ENCODE assay signal across 21 mouse cellular contexts in genomic region chr9:117413181-117413580, GRCm38 (mm10).
A peak's percentile ranks its signal among the peaks of the same experiment; 100 is the strongest.
DNase-seq lines count a peak whose midpoint lies in the region; ATAC-seq and TF ChIP-seq lines count a peak whose summit lies in the region.
"Had no signal": no experiment of that assay in that cellular context is flagged by ENCODE, and none has a peak within 500 bp of the region (broad histone marks: within the 10 kb centered on the region; RNA-seq: fewer than 3 reads in every experiment).

No protein-coding gene starts in this region.

- H3K9ac ChIP-seq in limb, embryonic 13.5 days: no peak overlapping the region
- H3K9ac ChIP-seq in neural tube, embryonic 15.5 days (replicated peaks): no peak overlapping the region
- no peak overlapping the region for H3K9ac ChIP-seq in limb, embryonic 14.5 days (ENCODE audit: low read depth, low read length, severe bottlenecking)

- H3K4me2 ChIP-seq in limb, embryonic 13.5 days (replicated peaks): no peak overlapping the region
- H3K4me2 ChIP-seq in neural tube, embryonic 15.5 days: no peak overlapping the region
- H3K4me2 ChIP-seq in limb, embryonic 14.5 days (replicated peaks; ENCODE audit: low read depth, low read length, severe bottlenecking): no peak overlapping the region
- H3K4me2 ChIP-seq: liver, embryonic 11.5 days had no signal

- WGBS in limb, embryonic 13.5 days: 30% methylated on average over 3 of the region's 3 CpGs
- WGBS in limb, embryonic 10.5 days: 50% methylated on average over 3 of the region's 3 CpGs
- 37% methylated on average over 3 of the region's 3 CpGs for WGBS in neural tube, embryonic 15.5 days
- 44% methylated on average over 3 of the region's 3 CpGs for WGBS in limb, embryonic 14.5 days

- peak; percentile 24; the same call in 1 of the 2 replicates for ATAC-seq in limb, embryonic 13.5 days (ENCODE audit: low FRiP score, low read depth)
- no peak for ATAC-seq in neural tube, embryonic 15.5 days (ENCODE audit: low FRiP score)
- ATAC-seq in limb, embryonic 14.5 days (ENCODE audit: low FRiP score, low read depth): peak; percentile 50; the same call in 1 of the 2 replicates
- ATAC-seq: activated CD4-positive, CD25-positive, alpha-beta regulatory T cell, adult 4 months; CD4-positive, CD25-positive, alpha-beta regulatory T cell, adult 4 months had no signal

- DNase-seq in embryo, embryonic 10 days (ENCODE audit: low spot score): peak; percentile 39
- DNase-seq in embryo, embryonic 9.5 days (ENCODE audit: extremely low spot score): no peak
- no peak for DNase-seq in limb, embryonic 10.5 days (ENCODE audit: low spot score)
- DNase-seq in neural tube, embryonic 10.5 days (ENCODE audit: extremely low spot score, low spot score): peak; percentile 29
- peak; percentile 59 for DNase-seq in limb, embryonic 14.5 days (ENCODE audit: low spot score)
- DNase-seq in frontal cortex, postnatal 14 days (ENCODE audit: low spot score in 2 of 2): no peak
- DNase-seq: adrenal gland, postnatal 25 days; cerebellum, adult 2 months; gastrocnemius, postnatal 10 days; heart, adult 2 months; heart, postnatal 36 days; kidney, adult 18-20 months; layer of hippocampus, postnatal 36 days; lung, adult 2 months had no signal

- 0 out of 2 replicates have a peak, but pooled peaks cover 4% of the 10 kb centered on the region for H3K4me1 ChIP-seq in limb, embryonic 13.5 days
- peaks cover 3% of the 10 kb centered on the region; the same call in 1 of the 2 replicates for H3K4me1 ChIP-seq in limb, embryonic 10.5 days
- no peaks in the 10 kb centered on the region for H3K4me1 ChIP-seq in neural tube, embryonic 15.5 days
- H3K4me1 ChIP-seq in limb, embryonic 14.5 days (ENCODE audit: control insufficient read depth, insufficient read depth, low read length): no peaks in the 10 kb centered on the region

- H3K4me3 ChIP-seq in limb, embryonic 13.5 days: no peak overlapping the region
- no peak overlapping the region for H3K4me3 ChIP-seq in limb, embryonic 10.5 days
- H3K4me3 ChIP-seq in neural tube, embryonic 15.5 days (replicated peaks): no peak overlapping the region
- H3K4me3 ChIP-seq in limb, embryonic 14.5 days (replicated peaks; ENCODE audit: low read length): no peak overlapping the region
- H3K4me3 ChIP-seq: heart, adult 2 months; layer of hippocampus, adult 2 months had no signal

- no peaks in the 10 kb centered on the region for H3K36me3 ChIP-seq in limb, embryonic 13.5 days
- no peaks in the 10 kb centered on the region for H3K36me3 ChIP-seq in limb, embryonic 10.5 days
- no peaks in the 10 kb centered on the region for H3K36me3 ChIP-seq in neural tube, embryonic 15.5 days
- no peaks in the 10 kb centered on the region for H3K36me3 ChIP-seq in limb, embryonic 14.5 days (ENCODE audit: control insufficient read depth, insufficient read depth, low read length)

- no peak overlapping the region for H3K27ac ChIP-seq in limb, embryonic 13.5 days
- H3K27ac ChIP-seq in limb, embryonic 10.5 days: no peak overlapping the region
- H3K27ac ChIP-seq in neural tube, embryonic 15.5 days (replicated peaks): no peak overlapping the region
- no peak overlapping the region for H3K27ac ChIP-seq in limb, embryonic 14.5 days (replicated peaks; ENCODE audit: low read depth, low read length)
- H3K27ac ChIP-seq: heart, adult 2 months; kidney, postnatal 0 days; layer of hippocampus, adult 2 months had no signal

- TF ChIP-seq POLR2A in limb, embryonic 14.5 days (IDR thresholded peaks at IDR 0.05; ENCODE audit: borderline replicate concordance, extremely low read depth, insufficient read depth, insufficient read length): no peak

- no peaks in the 10 kb centered on the region for H3K9me3 ChIP-seq in limb, embryonic 13.5 days
- H3K9me3 ChIP-seq in limb, embryonic 10.5 days (replicated peaks): no peaks in the 10 kb centered on the region
- no peaks in the 10 kb centered on the region for H3K9me3 ChIP-seq in neural tube, embryonic 15.5 days (replicated peaks)
- H3K9me3 ChIP-seq in limb, embryonic 14.5 days (ENCODE audit: control insufficient read depth, low read length): no peaks in the 10 kb centered on the region

- no peaks in the 10 kb centered on the region for H3K27me3 ChIP-seq in limb, embryonic 13.5 days
- no peaks in the 10 kb centered on the region for H3K27me3 ChIP-seq in limb, embryonic 10.5 days (ENCODE audit: low read depth, poor library complexity, severe bottlenecking)
- no peaks in the 10 kb centered on the region for H3K27me3 ChIP-seq in neural tube, embryonic 15.5 days (replicated peaks)
- H3K27me3 ChIP-seq in limb, embryonic 14.5 days (ENCODE audit: control insufficient read depth, insufficient read depth, low read length): no peaks in the 10 kb centered on the region

Comparison
In these comparisons a context has a peak if more than half of its experiments do, and no peak if none do; other contexts are left out.
1. DNase-seq: peak in embryo, embryonic 10 days (single experiment), neural tube, embryonic 10.5 days (single experiment) and limb, embryonic 14.5 days (single experiment); none in embryo, embryonic 9.5 days (single experiment), limb, embryonic 10.5 days (single experiment) and frontal cortex, postnatal 14 days (0 of 2).